Mouse (Mus musculus) hindbrain, embryonic 12.5 days (tissue): Measurements from ENCODE around the gene Tnfaip1. TPM values are rescaled to one million over a fixed set of nuclear protein-coding genes. Genes with fewer than 3 reads are reported as not detected.
"Not testable (repeated sequence)": the region's sequence is repeated elsewhere in the genome, so short reads cannot be mapped to it uniquely, and the experiment has no call there.

ENCODE experiments used
- ATAC-seq: fragments of 200-750 bp; cut with Nextera tagmentation; 2 replicates; pipeline ENCODE4 v1.8.0; 2017; ENCODE audit warnings: moderate TSS enrichment; ENCODE audit not compliant: low FRiP score
- H3K27ac ChIP-seq: fragments of 300-500 bp; sonication (generic); 2 replicates; pipeline ENCODE4 v1.5.1; 2016; ENCODE audit warnings: mild to moderate bottlenecking
- H3K27me3 ChIP-seq: fragments of 300-500 bp; sonication (generic); 2 replicates; pipeline ENCODE4 v1.6.1; 2016; ENCODE audit warnings: mild to moderate bottlenecking
- H3K36me3 ChIP-seq: fragments of 300-500 bp; sonication (generic); 2 replicates; pipeline ENCODE4 v1.6.1; 2016; ENCODE audit warnings: mild to moderate bottlenecking
- H3K4me1 ChIP-seq: fragments of 300-500 bp; sonication (generic); 2 replicates; pipeline ENCODE4 v1.6.1; 2016
- H3K4me2 ChIP-seq: fragments of 300-500 bp; sonication (generic); replicated peaks from 2 replicates; pipeline ENCODE4 v1.6.1; 2016; ENCODE audit warnings: mild to moderate bottlenecking
- H3K4me3 ChIP-seq: fragments of 300-500 bp; sonication (generic); 2 replicates; pipeline ENCODE4 v1.5.1; 2016; ENCODE audit warnings: mild to moderate bottlenecking
- H3K9ac ChIP-seq: fragments of 300-500 bp; sonication (generic); 2 replicates; pipeline ENCODE4 v1.6.1; 2016; ENCODE audit warnings: mild to moderate bottlenecking, moderate library complexity
- H3K9me3 ChIP-seq: fragments of 300-500 bp; sonication (generic); replicated peaks from 2 replicates; pipeline ENCODE4 v1.6.1; 2016; ENCODE audit warnings: mild to moderate bottlenecking
- WGBS: fragments of 180-500 bp; shearing (Covaris S2); methylation state at CpG from one replicate; pipeline ENCODE4 v1.1.7; 2016; 5-methylcytosine and 5-hydroxymethylcytosine counted together
- polyA plus RNA-seq: library from polyadenylated mRNA; unstranded; fragments of >200 nt; fragmentation: Nextera tagmentation; extraction: Ambion mirVana; gene quantifications from 2 replicates; pipeline ENCODE4 v1.2.1, GENCODE M21; 2016

The Tnfaip1 gene
- polyA plus RNA-seq, 1 experiment from 2014 or later: 61.4 TPM

DNA sequence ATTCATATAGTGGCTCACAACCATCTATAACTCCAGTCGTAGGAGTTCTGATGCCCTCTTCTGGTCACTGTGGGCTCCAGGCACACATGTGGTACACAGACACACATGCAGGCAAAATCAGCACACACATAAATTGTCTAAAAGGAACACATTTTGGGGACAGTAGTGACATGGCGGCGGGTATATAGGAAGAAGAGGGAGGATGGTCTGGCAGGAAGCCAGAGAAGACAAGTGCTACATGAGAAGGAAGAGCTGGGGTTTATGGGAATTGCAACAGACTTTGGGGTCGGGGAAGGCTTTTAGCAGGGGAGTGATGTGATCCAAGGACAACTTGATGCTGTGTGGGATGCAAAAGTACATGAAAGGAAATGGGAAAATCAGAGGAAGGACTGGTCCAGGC lies 1.6 kb downstream of the Tnfaip1 start:
- no peak for ATAC-seq
- WGBS: 92% methylated on average over 4 of the region's 4 CpGs
- no peaks in the 10 kb centered on the region for H3K27me3 ChIP-seq
- H3K9ac ChIP-seq: no peak overlapping the region
- H3K27ac ChIP-seq: no peak overlapping the region
- H3K4me2 ChIP-seq: peak overlapping the region; percentile 76
- H3K4me1 ChIP-seq: peaks cover 25% of the 10 kb centered on the region
- peak overlapping the region; percentile 80; the same call in 1 of the 2 replicates for H3K4me3 ChIP-seq
- H3K9me3 ChIP-seq: no peaks in the 10 kb centered on the region
- peaks cover 21% of the 10 kb centered on the region for H3K36me3 ChIP-seq

DNA sequence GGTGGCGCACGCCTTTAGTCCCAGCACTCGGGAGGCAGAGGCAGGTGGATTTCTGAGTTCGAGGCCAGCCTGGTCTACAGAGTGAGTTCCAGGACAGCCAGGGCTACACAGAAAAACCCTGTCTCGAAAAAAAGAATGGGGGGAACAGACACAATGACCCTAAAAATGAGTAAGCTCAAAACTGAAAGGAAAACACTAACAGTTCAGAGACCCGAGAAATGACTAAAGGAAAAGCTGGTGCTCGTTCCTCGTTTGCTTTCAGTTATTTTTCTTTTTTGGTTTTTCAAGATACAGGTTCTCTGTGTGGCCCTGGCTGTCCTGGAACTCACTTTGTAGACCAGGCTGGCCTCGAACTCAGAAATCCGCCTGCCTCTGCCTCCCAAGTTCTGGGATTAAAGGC lies 4.6 kb downstream of the Tnfaip1 start:
- WGBS: 93% methylated on average over 10 of the region's 10 CpGs
- not testable (repeated sequence) for H3K27ac ChIP-seq, H3K27me3 ChIP-seq, ATAC-seq, H3K4me3 ChIP-seq, H3K4me2 ChIP-seq, H3K9ac ChIP-seq, H3K9me3 ChIP-seq
- Histone ChIP-seq H3K4me1 (peaks cover 12% of the 10 kb centered on the region), H3K36me3 (peaks cover 38% of the 10 kb centered on the region)

- 81% methylated on average over 6 of the region's 6 CpGs for WGBS
- H3K36me3 ChIP-seq: peaks cover 42% of the 10 kb centered on the region
Observed at GRCm38 (mm10) chr11:78531046-78531445, 5.1 kb downstream of the Tnfaip1 start.

DNA sequence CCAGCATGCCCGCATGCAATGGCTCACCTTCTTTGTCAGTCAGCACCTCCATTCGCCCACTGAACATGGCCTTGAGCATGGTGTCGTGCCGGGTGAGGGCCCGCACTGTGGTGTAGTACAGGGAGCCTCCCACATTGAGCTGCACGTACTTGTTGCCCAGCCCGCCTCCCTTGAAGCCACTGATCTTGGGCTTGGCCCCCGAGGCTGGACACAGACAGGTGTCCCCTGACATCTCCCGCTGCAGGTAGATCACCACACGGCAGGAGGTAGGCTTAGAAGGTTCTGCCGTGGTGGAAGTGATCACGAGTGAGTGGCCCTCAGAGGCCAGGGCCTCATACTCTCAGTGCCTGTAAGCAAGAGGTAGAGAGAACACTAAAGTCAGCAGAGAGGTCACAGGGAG lies 6.1 kb downstream of the Tnfaip1 start:
- Histone ChIP-seq H3K9me3 (no peaks in the 10 kb centered on the region), H3K9ac (no peak overlapping the region), H3K4me1 (peaks cover 6% of the 10 kb centered on the region), H3K36me3 (peaks cover 53% of the 10 kb centered on the region), H3K4me3 (no peak overlapping the region), H3K27ac (no peak overlapping the region), H3K27me3 (no peaks in the 10 kb centered on the region), H3K4me2 (no peak overlapping the region)
- WGBS: 94% methylated on average over 12 of the region's 12 CpGs
- no peak for ATAC-seq

More at GRCm38 (mm10) chr11:78531046-78531445, 5.1 kb downstream of the Tnfaip1 start:
- Histone ChIP-seq H3K4me3 (no peak overlapping the region), H3K9ac (no peak overlapping the region), H3K27ac (no peak overlapping the region), H3K9me3 (no peaks in the 10 kb centered on the region), H3K27me3 (no peaks in the 10 kb centered on the region), H3K4me2 (no peak overlapping the region), H3K4me1 (peaks cover 12% of the 10 kb centered on the region)
- no peak for ATAC-seq

- Histone ChIP-seq H3K9ac (no peak overlapping the region), H3K27me3 (no peaks in the 10 kb centered on the region), H3K9me3 (no peaks in the 10 kb centered on the region), H3K27ac (no peak overlapping the region), H3K4me1 (no peaks in the 10 kb centered on the region), H3K4me2 (no peak overlapping the region), H3K36me3 (peaks cover 66% of the 10 kb centered on the region), H3K4me3 (no peak overlapping the region)
- WGBS: 83% methylated on average over 9 of the region's 9 CpGs
- ATAC-seq: no peak
Observed at GRCm38 (mm10) chr11:78528714-78529113, 7.4 kb downstream of the Tnfaip1 start.

GRCm38 (mm10) chr11:78524838-78525237 lies 11.3 kb downstream of the Tnfaip1 start:
- WGBS: 80% methylated on average over 2 of the region's 2 CpGs
- H3K27ac ChIP-seq: no peak overlapping the region

GRCm38 (mm10) chr11:78523241-78523955 lies 12.7 kb downstream of the Tnfaip1 start:
- Histone ChIP-seq H3K4me3 (no peak overlapping the region), H3K9ac (no peak overlapping the region), H3K27me3 (no peaks in the 10 kb centered on the region), H3K36me3 (peaks cover 98% of the 10 kb centered on the region), H3K9me3 (no peaks in the 10 kb centered on the region), H3K4me2 (no peak overlapping the region), H3K27ac (no peak overlapping the region), H3K4me1 (no peaks in the 10 kb centered on the region)
- WGBS: 64% methylated on average over 9 of the region's 9 CpGs
- no peak for ATAC-seq

More at GRCm38 (mm10) chr11:78524838-78525237, 11.3 kb downstream of the Tnfaip1 start:
- no peak overlapping the region for H3K4me2 ChIP-seq
- H3K36me3 ChIP-seq: peaks cover 98% of the 10 kb centered on the region
- no peak for ATAC-seq
- H3K9me3 ChIP-seq: no peaks in the 10 kb centered on the region
- H3K9ac ChIP-seq: no peak overlapping the region
- H3K4me3 ChIP-seq: no peak overlapping the region
- H3K4me1 ChIP-seq: no peaks in the 10 kb centered on the region
- H3K27me3 ChIP-seq: no peaks in the 10 kb centered on the region

GRCm38 (mm10) chr11:78522481-78522997 lies 13.6 kb downstream of the Tnfaip1 start:
- ATAC-seq: no peak
- no peak overlapping the region for H3K4me3 ChIP-seq
- H3K4me2 ChIP-seq: no peak overlapping the region
- no peaks in the 10 kb centered on the region for H3K27me3 ChIP-seq
- WGBS: 88% methylated on average over 1 of the region's 1 CpGs
- no peaks in the 10 kb centered on the region for H3K4me1 ChIP-seq
- H3K9ac ChIP-seq: no peak overlapping the region
- H3K27ac ChIP-seq: no peak overlapping the region
- H3K36me3 ChIP-seq: peaks cover 98% of the 10 kb centered on the region
- no peaks in the 10 kb centered on the region for H3K9me3 ChIP-seq

DNA sequence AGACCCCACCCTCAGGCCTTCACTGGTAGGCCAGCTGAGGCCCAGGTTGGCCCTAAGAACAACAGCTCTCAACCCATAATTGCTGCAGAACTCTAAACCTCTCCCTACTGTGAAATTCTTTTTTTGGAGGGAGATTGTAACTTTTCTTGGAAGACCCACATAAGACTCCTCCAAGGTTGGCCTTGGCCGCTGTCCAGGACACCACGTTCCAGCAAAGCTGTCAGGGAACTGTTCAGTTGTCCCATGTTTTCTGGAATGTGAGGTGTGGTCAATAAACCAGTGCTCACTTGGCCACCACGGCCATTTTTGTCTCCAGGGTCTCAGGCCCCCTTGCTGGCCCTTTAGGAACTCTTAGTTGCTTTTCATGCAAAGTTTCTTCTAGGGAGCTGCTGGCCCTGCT lies 14.3 kb downstream of the Tnfaip1 start:
- 93% methylated on average over 3 of the region's 3 CpGs for WGBS
- Histone ChIP-seq H3K9me3 (no peaks in the 10 kb centered on the region), H3K4me2 (no peak overlapping the region)

GRCm38 (mm10) chr11:78518931-78519330 lies 17.2 kb downstream of the Tnfaip1 start:
- no peaks in the 10 kb centered on the region for H3K27me3 ChIP-seq
- H3K4me2 ChIP-seq: no peak overlapping the region
- no peak for ATAC-seq
- no peak overlapping the region for H3K4me3 ChIP-seq
- H3K27ac ChIP-seq: no peak overlapping the region
- 89% methylated on average over 10 of the region's 10 CpGs for WGBS
- H3K9ac ChIP-seq: no peak overlapping the region
- peaks cover 89% of the 10 kb centered on the region for H3K36me3 ChIP-seq
- H3K9me3 ChIP-seq: no peaks in the 10 kb centered on the region
- H3K4me1 ChIP-seq: no peaks in the 10 kb centered on the region

More for the DNA sequence above, 14.3 kb downstream of the Tnfaip1 start:
- H3K36me3 ChIP-seq: peaks cover 93% of the 10 kb centered on the region
- no peaks in the 10 kb centered on the region for H3K4me1 ChIP-seq
- no peaks in the 10 kb centered on the region for H3K27me3 ChIP-seq
- H3K4me3 ChIP-seq: no peak overlapping the region
- H3K9ac ChIP-seq: no peak overlapping the region
- no peak overlapping the region for H3K27ac ChIP-seq
- ATAC-seq: no peak

DNA sequence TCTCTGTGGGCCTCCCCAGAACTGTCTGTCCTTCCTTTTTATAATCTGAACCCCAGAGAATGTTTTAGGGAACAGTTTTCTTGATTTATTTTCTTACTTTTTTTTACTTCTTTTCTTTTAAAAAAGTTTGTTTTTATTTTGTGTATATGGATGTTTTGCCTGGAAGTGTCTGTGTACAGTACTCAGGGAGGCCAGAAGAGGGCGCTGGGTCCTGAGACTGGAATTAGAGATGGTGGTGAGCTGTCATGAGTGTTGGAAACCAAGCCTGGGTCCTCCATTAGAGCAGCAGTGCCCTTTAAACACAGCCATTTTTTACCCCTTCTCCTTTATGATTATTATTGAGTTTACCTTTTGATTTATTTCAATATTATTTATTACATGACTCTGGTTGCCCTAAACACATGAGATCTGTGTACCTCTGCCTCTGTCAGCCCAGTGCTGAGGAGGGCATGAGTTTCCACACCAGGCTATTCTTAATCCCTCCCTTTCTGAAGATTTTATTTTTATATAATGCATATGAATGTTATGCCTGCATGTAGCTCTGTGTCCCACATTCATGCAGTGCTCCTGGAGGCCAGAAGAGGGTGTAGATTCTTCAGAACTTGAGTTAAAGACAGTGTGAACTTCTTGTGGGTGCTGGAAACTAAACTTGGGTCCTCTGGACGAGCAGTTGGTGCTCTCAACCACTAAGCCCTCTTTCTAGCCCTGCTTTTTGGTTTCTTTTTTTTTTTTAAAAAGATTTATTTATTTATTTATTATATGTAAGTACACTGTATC lies 20.4 kb downstream of the Tnfaip1 start:
- no peak overlapping the region for H3K4me3 ChIP-seq
- H3K27ac ChIP-seq: no peak overlapping the region
- peaks cover 19% of the 10 kb centered on the region for H3K4me1 ChIP-seq
- WGBS: 64% methylated on average over 2 of the region's 2 CpGs
- no peak overlapping the region for H3K9ac ChIP-seq
- no peak for ATAC-seq
- no peaks in the 10 kb centered on the region for H3K27me3 ChIP-seq
- no peaks in the 10 kb centered on the region for H3K9me3 ChIP-seq
- no peak overlapping the region for H3K4me2 ChIP-seq
- H3K36me3 ChIP-seq: peaks cover 57% of the 10 kb centered on the region

GRCm38 (mm10) chr11:78513106-78513790 lies 22.9 kb downstream of the Tnfaip1 start:
- H3K4me1 ChIP-seq: peaks cover 19% of the 10 kb centered on the region
- H3K4me3 ChIP-seq: peak overlapping the region; percentile 75
- ATAC-seq: no peak
- H3K27me3 ChIP-seq: no peaks in the 10 kb centered on the region
- 82% methylated on average over 3 of the region's 3 CpGs for WGBS
- H3K36me3 ChIP-seq: peaks cover 43% of the 10 kb centered on the region
- H3K9ac ChIP-seq: 0 out of 2 replicates have a peak overlapping the region, but pooled peaks have one; percentile 94
- peak overlapping the region; percentile 85 for H3K4me2 ChIP-seq
- no peak overlapping the region for H3K27ac ChIP-seq
- H3K9me3 ChIP-seq: no peaks in the 10 kb centered on the region
